Mouse (Mus musculus) ES-Bruce4 (cell line): ENCODE results near the gene Lrrc56.

Experiments
- EP300 ChIP-seq: IDR thresholded peaks from 2 replicates; pipeline ENCODE4 v1.6.1; 2011; ENCODE audit warnings: low read depth, low read length; ENCODE audit not compliant: insufficient read depth
- POLR2A ChIP-seq: IDR thresholded peaks from one replicate; pipeline ENCODE4 v1.8.1; 2011; ENCODE audit warnings: low read length; ENCODE audit not compliant: insufficient read depth

DNA sequence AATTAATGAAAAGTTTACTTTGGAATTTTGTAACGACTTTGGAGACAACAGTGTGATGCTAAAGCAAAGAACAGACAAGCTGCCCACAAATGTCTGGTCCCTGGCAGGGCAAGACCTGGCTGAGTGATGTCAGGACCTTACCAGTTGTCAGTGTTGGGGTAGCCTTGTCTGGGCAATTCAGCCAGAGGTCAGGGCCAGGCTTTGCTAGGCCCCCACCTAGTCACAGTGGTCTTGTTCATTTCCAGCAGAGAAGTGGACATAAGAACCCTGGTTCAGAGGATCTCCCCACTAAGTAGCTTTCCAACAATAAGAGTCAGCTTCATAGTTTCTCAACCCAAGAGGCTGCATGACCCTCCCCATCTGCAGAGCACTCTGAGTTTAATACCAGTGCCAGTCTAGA, 26.4 kb downstream of the Lrrc56 start:
- no peak for TF ChIP-seq POLR2A
- TF ChIP-seq EP300: no peak
